Mouse (Mus musculus) ovary, postnatal 36 days (tissue): ENCODE measurements at regions not wholly inside any gene's neighbourhood (a gene's known extent, or its start where the extent isn't known, plus 50 kb on each side); places are given as distances from the start of the nearest gene placed in this dataset.
"Not testable (repeated sequence)": the region's sequence is repeated elsewhere in the genome, so short reads cannot be mapped to it uniquely, and the experiment has no call there.

Experiments
- DNase-seq: peaks from one replicate; pipeline ENCODE4 v3.0.0; 2022; ENCODE audit warnings: low spot score, mixed read lengths

GRCm38 (mm10) chr19:51727665-51728064 is 536.4 kb upstream of the Ins1 start:
- DNase-seq, result no peak

GRCm38 (mm10) chr19:51740071-51740470 is 524.0 kb upstream of the Ins1 start:
- no peak for DNase-seq

GRCm38 (mm10) chr19:51741026-51741425 is 523.1 kb upstream of the Ins1 start:
- no peak for DNase-seq

- not testable (repeated sequence) for DNase-seq
Observed at GRCm38 (mm10) chr19:51742211-51742610, 521.9 kb upstream of the Ins1 start.

- DNase-seq, result peak; percentile 42
Observed at GRCm38 (mm10) chr19:51773819-51774579, 490.1 kb upstream of the Ins1 start.
